Mouse (Mus musculus) lung, adult 2 months (tissue): Measurements from ENCODE around the gene Dpep1.
A peak's percentile ranks its signal among the peaks of the same experiment; 100 is the strongest.

ENCODE experiments used
- CTCF ChIP-seq: fragments of 200-500 bp; IDR thresholded peaks from 2 replicates; pipeline ENCODE4 v1.5.1; 2011; ENCODE audit warnings: mild to moderate bottlenecking, low read length, control low read depth; ENCODE audit not compliant: insufficient read depth
- POLR2A ChIP-seq: fragments of 200-500 bp; IDR thresholded peaks from 2 replicates; pipeline ENCODE4 v1.6.1; 2011; ENCODE audit warnings: low read depth, mild to moderate bottlenecking, control low read depth, low read length, borderline replicate concordance; ENCODE audit errors: extremely low read depth

DNA sequence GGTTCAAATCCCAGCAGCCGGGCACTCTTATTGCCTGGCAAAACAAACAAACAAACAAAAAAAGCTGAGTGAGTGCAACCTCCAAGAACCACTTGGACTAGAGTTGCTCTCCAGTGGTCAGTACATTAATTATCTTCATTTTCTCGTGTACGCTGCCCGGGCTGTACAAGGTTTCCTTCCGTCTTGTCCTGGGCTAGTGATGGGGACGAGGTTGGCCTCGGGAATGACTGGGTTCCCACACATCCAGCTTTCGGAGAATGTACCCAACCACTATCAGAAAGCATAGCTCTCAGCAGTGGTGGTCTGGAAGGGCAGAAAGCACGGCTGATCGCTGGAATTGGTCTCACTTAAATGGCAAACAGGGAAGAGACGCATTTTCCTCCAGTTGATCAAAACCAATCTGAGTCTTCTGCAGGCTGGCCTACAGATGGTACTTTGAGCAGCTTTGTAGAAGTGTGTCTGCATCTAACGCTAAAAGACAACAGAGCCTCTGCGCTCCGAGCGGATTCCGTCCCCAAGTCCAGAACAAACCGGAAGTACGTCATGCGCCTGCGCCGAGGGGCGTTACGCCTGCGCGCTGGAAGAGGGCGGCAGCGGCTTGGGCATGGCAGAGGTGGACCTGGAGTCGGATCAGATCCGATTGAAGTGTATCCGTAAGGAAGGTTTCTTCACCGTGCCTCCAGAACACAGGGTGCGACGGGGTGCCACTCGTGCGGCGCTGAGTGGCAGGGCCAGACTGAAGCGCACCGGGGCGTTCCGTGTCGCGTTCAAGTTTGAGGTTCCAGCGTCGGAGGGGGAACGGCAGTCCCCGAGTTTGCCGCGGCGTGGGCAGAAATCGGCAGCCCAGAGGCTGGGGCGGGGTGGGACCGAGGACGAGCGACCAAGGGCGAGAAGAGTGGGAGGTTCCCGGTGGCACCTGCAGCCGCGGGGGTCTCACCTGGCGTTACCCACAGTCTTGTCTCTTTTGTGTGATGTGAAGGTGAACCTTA is 38.5 kb downstream of the Dpep1 start, which contains the start of gene Cdk10:
- TF ChIP-seq CTCF (no peak), POLR2A (peak; percentile 98)
